ENCODE assay signal across 15 mouse cellular contexts in the genomic region with DNA sequence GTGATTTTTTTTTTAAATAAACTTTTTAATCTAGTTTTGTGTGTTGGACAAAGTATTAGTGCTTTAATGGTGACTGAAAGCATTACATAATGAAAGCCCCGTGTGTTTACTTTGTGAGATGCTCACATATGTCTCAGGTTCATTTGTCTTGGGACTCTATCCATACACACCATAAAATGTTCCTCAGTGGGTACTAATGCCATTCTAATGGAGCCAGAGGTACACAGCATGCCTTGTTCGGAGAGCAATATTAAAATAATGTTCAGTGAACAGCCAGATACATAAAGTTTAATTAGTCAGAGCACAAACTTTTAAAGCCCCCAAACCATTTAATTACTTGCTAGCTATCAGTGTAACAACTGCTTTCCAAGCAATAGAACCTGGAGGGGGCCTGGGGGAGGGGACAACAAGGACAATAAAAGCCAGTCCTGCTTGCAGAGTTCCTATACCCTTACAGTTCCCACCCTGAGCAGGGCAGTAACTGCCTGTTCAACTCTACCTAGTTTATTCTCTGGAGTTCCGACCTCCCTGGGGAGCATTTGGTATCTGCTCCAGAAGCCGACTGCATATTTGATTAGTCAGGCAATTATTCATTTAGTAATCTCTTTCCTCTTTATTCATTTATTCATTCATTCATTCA.
"Had no signal": no experiment of that assay in that cellular context is flagged by ENCODE, and none has a peak within 500 bp of the region (broad histone marks: within the 10 kb centered on the region; RNA-seq: fewer than 3 reads in every experiment).

No protein-coding gene starts in this region.

- H3K9ac ChIP-seq: liver, embryonic 13.5 days; midbrain, embryonic 13.5 days had no signal

- H3K36me3 ChIP-seq: liver, embryonic 13.5 days; midbrain, embryonic 10.5 days; midbrain, embryonic 13.5 days had no signal

- H3K4me2 ChIP-seq: liver, embryonic 13.5 days; midbrain, embryonic 13.5 days had no signal

- H3K9me3 ChIP-seq: liver, embryonic 13.5 days; midbrain, embryonic 10.5 days; midbrain, embryonic 13.5 days had no signal

- H3K27ac ChIP-seq: kidney, postnatal 0 days; layer of hippocampus, adult 2 months; liver, embryonic 13.5 days; midbrain, embryonic 10.5 days; midbrain, embryonic 13.5 days had no signal

- H3K4me3 ChIP-seq: layer of hippocampus, adult 2 months; liver, embryonic 13.5 days; megakaryocyte, embryonic 14.5 days; midbrain, embryonic 10.5 days; midbrain, embryonic 13.5 days; myocyte had no signal

- H3K27me3 ChIP-seq: liver, embryonic 13.5 days; megakaryocyte, embryonic 14.5 days; midbrain, embryonic 13.5 days had no signal

- DNase-seq: kidney, adult 2 months; kidney, postnatal 25 days; layer of hippocampus, adult 9-11 months; liver, embryonic 13.5 days; lung, adult 2 months; thymus, adult 18-20 months; thymus, postnatal 36 days had no signal

- H3K4me1 ChIP-seq: liver, embryonic 13.5 days; megakaryocyte, embryonic 14.5 days; midbrain, embryonic 10.5 days; midbrain, embryonic 13.5 days had no signal

- ATAC-seq: intestine, postnatal 0 days; midbrain, embryonic 13.5 days; midbrain, embryonic 16.5 days had no signal
